Mouse (Mus musculus) large intestine, adult 2 months (tissue): ENCODE measurements at regions not wholly inside any gene's neighbourhood (a gene's known extent, or its start where the extent isn't known, plus 50 kb on each side); places are given as distances from the start of the nearest gene placed in this dataset.
A peak's percentile ranks its signal among the peaks of the same experiment; 100 is the strongest.

Source experiments
- DNase-seq: peaks from one replicate; pipeline ENCODE4 v3.0.0-alpha.2; 2012; ENCODE audit warnings: low read depth, low spot score
- WGBS: fragments of 180-500 bp; shearing (Covaris S2); methylation state at CpG from one replicate; pipeline ENCODE4 v1.1.7; 2018; 5-methylcytosine and 5-hydroxymethylcytosine counted together

DNA sequence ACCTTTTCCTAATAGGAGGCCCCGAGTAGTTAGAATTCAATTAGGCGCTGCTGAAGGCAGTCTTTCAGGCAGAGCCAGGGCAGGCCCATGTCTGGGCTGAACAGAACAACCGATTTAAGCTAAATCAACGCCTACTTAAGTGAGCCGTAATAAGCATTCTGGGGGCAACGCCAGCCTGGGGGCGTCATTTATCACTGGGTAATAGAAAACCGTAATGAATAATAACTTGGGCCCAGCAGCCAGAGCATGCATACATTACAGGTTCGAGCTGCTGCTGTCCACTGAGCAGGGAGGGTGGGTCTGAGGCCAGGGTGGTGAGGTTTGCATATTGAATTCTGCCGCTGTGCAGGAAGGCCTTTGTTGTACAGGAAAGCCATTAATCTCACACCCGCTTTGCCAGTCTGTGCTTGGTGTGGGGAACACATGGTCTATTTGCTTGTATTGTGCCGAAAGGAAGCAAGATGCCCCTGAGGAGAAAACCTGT, 130.6 kb upstream of the 4930535I16Rik start:
- no peak for DNase-seq
- 61% methylated on average over 12 of the region's 12 CpGs for WGBS

DNA sequence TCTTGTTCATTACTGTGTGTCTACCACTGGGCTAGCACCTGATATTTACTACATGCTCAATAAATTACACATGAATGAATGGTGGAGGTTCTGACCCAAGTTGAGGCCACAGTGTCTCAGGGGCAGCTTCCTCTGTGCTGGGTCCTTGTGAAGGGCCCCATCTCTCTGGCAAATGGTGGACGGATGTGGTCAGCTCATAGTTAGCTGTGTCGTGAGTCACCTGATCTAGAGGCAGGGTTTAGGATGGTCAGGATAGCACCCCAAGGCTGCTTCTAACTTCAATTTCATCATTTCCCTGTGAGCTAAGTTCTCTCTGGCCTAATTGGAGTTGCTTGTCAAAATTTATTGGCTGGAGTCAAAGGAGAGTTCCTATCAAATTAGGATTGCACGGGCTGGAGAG, 130.1 kb upstream of the 4930535I16Rik start:
- no peak for DNase-seq
- 76% methylated on average over 3 of the region's 3 CpGs for WGBS

DNA sequence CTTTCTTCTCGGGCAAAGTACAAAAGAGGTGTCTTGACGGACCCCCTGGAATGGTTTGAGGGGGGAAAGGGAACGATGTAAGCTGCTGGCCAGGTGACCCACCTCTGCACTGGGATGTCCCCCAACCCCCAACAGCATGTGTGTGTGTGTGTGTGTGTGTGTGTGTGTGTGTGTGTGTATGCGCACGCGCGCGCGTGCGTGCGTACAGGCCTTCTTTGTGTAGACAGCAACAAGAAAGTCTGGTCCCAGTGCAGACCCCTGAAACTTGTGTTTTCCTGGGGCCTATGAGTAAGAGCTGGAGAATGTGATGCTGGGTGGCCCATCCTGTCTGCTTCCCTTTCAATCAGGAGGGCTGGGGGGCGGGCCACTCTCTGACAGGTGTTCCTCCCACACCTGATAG, 118.7 kb upstream of the 4930535I16Rik start:
- 60% methylated on average over 12 of the region's 12 CpGs for WGBS
- no peak for DNase-seq

DNA sequence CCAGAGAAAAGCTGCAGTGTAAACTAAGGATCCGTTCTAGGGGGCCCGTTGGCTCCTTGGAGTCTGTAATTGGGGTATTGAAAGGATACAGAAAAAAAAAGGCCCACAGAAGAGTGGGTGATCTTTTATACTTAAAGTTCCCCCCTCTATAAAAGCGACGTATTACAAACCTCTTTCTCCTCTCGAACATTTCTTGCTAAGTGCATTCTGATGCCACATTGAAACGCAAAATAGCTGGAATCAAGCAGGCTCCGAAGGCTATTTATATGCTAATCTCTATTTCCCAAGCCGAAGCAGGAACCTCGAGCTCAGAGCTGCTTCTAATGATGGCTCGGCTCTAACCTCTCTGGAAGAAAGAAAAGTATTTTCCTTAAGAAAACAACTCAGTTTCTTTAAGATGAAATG, 117.8 kb upstream of the 4930535I16Rik start:
- DNase-seq, result no peak
- WGBS, result 38% methylated on average over 10 of the region's 10 CpGs

DNA sequence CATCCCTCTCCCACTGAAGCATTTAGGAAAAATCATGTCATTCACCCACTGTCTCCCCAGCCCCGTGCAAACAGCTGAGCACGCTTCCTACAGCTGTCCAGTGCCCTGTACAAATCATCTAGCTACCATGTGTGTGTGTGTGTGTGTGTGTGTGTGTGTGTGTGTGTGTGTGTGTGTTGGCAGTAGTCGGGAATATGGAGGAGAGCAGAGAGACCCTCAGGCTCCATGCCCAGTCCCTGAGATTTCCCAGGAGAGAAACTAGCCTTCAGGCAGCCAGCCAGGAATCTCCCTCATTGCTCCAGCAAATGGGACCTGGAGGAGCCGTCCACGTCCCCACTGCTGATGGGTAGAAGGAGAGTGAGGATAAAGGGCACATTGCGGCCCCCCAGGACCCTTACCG, 117.4 kb upstream of the 4930535I16Rik start:
- DNase-seq, result no peak
- 44% methylated on average over 7 of the region's 7 CpGs for WGBS

DNA sequence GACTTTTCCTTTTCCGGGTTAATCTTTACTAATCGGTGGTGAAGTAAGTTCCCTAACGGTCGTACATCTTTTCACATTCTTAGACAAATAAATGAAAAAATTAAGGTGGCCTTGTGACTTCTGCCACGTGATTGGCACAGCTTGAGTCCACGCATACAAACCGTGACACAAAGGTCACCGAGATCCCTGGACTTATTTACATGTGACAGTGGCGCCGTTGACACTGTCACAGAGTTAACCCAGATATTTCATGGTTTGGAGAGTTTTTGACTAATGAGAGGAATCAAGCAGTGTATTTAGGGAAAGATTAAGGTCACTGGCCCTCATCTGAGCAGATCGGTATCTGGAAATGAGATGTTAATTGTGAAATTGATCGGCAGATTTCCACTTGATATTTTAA, 110.2 kb upstream of the 4930535I16Rik start:
- no peak for DNase-seq
- WGBS, result 84% methylated on average over 12 of the region's 12 CpGs

DNA sequence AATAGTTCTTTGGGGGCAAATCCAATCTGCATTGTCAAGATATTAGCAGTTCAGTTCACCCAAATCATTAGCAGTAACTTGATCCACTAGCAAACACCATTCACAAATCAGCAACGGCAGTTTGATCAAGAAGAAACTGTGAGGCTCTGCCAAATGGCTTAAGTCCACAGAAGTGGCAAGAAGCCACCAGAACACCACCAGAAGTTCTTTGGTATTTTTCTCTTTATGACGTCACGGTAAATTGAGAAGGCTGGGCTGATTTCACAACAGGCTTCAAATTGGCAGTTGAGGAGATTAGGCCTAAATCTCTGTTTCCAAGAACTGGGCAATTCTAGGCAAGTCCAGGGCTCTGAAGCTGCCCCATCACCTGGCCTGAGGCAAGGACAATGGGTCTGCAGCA, 98.6 kb upstream of the 4930535I16Rik start:
- WGBS, result 71% methylated on average over 3 of the region's 3 CpGs
- DNase-seq, result no peak

DNA sequence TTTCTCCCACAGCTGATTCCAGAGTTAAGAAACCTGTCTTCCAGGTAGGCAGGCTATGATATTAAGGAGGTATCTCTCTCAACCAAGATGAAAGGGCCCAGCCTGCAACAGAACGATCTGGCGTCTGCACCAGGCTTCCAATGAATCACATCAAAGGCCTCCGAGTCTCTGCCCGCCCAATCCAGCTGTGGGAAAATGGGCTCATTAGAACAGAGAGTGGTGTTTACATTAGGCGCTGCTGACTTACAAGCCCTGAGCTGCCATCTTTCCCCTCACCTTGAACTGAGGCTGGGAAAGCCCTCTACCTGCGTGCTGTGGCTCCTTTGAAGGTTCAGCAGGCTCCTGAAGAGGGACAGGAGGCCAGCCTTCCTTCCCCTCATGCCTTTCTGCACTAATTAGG, 97.5 kb upstream of the 4930535I16Rik start:
- DNase-seq, result no peak
- WGBS, result 18% methylated on average over 6 of the region's 6 CpGs

DNA sequence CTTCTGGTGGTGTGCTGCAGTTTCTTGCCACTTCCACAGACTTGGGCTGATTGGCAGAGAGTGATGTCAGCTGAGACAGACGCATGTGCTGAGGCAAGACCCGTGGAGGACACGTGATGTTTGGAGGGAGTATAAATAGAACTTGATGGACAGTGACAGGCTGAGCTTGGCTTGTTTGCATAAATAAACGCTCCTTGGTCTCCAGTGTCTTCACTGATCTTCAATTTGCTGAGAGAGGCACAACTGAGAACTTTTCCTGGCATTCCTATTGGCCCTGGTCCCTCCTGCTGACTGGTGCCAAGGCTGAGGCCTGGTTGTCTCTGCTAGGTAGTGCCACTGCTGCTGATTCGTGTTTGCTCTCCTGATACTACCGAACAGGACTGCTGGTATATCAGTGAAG, 94.6 kb upstream of the 4930535I16Rik start:
- no peak for DNase-seq
- 58% methylated on average over 6 of the region's 6 CpGs for WGBS

DNA sequence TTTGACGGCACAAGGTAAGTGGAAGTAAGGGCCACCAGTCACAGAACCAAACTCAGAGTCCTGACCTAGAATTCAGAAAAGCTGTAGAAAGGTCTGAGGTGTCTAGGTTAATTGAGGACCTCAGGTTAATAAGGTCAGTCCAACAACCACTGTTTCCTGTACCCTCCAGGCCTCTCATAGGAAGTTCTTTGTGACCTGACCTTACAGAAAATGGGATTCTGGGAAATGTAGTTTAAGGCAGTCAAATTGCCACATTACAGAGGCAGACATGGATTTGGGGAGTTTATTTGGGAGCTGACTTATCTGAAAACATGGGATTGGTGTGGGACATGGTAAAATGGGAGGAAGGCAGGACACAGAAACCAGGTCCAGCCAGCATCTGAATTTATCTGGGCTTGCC, 90.9 kb upstream of the 4930535I16Rik start:
- WGBS, result 89% methylated on average over 1 of the region's 1 CpGs
- no peak for DNase-seq

DNA sequence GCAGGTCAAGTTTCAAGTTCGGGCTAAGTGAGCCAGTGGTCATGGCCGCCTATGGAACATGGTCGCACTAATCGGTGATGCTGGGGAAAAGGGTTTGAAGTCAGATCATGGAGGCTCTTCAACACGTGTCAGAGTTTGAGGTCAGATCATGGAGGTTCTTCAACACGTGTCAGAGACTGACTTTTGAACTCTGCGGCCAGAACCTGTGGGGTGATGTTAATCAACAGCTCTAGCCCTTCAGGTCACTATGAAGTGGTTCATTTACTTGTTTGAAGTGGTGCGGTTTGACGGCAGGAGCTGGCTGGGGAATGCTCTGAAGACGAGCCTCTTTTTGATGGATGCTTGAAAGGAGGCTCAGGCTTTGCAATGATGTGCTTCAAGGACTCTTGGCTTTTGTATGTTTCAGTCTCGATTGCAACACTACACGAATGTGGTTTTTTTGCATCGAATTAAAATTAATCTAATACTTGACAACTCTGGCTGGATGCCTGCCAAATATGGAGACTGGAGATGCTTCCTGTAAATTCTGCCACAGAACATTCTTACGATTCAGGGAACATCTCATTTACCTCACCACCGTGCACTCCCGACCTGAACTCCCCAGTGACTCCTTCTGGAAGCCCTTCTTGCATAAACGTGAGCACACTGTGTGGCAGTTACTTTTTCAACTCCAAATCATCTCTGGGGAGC, 87.9 kb upstream of the 4930535I16Rik start:
- 63% methylated on average over 17 of the region's 17 CpGs for WGBS
- DNase-seq, result no peak

DNA sequence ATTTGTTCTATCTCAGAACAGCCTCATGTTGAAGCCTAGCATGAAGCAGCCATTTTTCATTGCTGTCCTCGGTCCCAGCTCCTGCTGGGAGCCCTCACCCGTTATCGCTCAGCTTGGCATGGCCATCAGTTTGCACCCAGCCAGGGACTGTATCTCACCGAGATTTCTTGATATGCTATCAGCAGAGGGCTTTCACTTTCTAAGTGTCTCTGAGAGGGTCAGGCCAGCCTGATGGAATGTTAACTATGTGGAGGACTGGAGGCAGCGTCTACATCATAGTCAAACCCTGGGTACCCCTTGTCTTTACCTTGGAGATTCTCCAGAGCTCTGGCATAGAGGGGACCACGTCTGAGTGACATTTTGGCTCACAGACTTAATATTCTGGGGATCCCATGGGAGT, 84.9 kb upstream of the 4930535I16Rik start:
- no peak for DNase-seq
- WGBS, result 40% methylated on average over 6 of the region's 6 CpGs

DNA sequence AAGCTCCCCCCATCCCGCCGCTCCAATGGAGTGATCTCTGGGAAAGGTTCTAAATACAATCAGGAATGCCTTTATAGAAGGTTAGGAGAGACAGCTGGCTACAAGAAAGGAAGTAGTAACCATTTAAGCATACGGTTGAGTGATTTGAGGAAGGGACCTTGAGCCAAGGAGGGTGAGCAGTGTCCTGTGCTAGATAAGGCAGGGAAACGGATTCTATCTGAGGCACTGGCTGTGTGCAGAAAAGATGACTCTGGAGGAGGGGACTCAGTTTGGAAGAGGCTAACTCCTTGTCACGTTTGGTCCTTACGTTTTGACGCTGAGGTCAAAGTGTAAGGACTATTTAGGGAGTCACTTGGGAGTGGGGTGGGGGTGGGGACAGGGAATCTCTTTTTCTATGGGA, 84.3 kb upstream of the 4930535I16Rik start:
- WGBS, result 61% methylated on average over 7 of the region's 7 CpGs
- DNase-seq, result no peak

DNA sequence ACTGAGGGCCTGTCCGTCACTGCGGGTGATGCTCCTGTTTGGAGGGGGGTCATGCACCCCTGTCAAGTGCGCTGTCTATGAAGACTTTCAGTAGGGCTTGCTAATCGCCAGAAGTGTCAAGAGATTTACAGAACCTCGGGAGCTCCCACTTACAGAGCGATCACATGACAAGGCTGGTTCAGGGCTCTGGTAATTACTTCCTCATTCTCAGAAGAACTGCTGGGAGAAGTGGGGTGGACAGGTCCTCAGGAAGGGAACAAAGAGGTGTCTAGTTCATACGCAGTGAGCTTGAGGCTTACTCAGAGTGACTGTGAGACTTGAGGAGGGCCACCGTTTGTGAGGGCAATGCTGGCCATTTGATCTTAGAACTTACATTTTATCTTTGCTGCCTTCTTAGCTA, 78.0 kb upstream of the 4930535I16Rik start:
- 75% methylated on average over 8 of the region's 8 CpGs for WGBS
- no peak for DNase-seq

DNA sequence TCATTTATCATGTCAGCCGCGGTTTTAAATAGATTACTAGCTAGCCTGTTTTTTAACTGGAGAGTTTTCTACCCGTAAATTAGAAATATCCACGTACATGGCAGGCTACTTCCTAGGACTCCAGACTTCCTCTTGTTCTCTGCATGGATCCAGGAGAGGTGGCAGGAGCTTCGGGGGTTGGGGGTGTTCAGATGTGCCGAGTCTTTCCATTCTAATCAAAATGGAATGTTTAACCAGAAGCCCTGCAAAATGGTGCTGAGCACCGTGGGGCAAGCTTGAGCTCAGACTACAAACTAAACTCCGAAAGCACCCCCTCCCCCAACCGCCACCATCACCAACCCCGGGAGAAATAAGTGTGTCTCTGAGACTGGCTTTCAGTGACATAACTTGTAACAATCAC, 73.4 kb upstream of the 4930535I16Rik start:
- WGBS, result 14% methylated on average over 10 of the region's 10 CpGs
- DNase-seq, result no peak

DNA sequence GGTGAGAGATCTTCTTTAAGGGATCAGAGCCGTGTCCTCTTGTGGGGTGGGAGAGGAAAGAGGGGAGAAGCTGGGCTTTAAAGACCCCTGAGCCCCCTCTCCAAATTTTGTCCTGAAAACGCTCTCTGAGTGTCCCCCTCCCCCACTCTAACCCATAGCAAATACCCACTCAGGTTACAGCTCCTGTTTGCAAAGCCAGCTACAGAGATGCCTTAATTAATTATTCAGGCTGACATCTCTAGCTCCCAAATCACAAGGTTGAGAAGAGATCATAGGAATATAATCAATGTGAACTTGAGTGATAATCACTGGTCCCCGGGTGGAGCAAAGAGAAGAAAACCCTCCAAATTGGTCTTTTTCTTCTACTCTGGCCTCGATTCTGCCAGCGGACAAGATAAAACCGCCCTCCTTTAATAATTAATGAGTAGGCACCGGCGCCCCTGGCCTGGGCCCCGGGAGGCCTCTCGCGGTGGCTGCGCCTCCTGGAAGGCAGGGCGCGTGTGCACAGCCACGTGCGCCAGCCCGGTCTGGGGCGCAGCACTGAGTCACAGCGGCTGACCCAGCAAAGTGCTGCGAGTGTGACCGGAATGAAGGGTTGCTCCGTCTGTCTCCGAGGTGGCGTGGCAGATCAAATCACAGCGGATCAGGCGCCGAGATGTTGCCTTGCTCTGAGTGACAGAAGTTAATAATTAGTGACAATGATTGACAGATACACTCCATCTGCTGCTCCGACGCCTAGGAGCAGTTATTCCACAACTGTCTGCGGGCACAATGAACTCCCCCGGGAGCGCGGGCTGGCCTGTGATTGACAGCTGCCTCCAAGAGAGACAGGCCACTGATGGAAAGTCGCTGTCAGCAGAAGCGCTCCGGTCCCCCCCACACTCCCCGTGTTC, 72.7 kb upstream of the 4930535I16Rik start:
- peak; percentile 1 for DNase-seq
- WGBS, result 3% methylated on average over 37 of the region's 37 CpGs
